Comparison of ENCODE assay signal across 8 mouse cellular contexts in genomic region chr7:141467230-141468030, GRCm38 (mm10). TPM values are rescaled to one million over a fixed set of nuclear protein-coding genes. Genes with fewer than 3 reads are reported as not detected.
DNase-seq lines count a peak whose midpoint lies in the region; ATAC-seq and TF ChIP-seq lines count a peak whose summit lies in the region.

Cd151 (plus strand) TSS chr7:141467392.

- peak; percentile 83 to 84 for DNase-seq in B cell, adult 2 months
- peak; percentile 95 for DNase-seq in adrenal gland, postnatal 14 days
- peak; percentile 91 for DNase-seq in kidney, postnatal 0 days (ENCODE audit: low spot score)
- DNase-seq in liver, embryonic 14.5 days (ENCODE audit: low read depth in 3 of 3, low spot score in 3 of 3): peak; percentile 76 to 82 (median 77)
- peak; percentile 91 for DNase-seq in neural tube, embryonic 10.5 days (ENCODE audit: extremely low spot score, low spot score)
- peak; percentile 85 for DNase-seq in testis, postnatal 14 days (ENCODE audit: low spot score)

- H3K36me3 ChIP-seq in heart, embryonic 13.5 days: peaks cover 34% of the 10 kb centered on the region
- peaks cover 23% of the 10 kb centered on the region for H3K36me3 ChIP-seq in kidney, postnatal 0 days (ENCODE audit: insufficient read depth, low read length)
- H3K36me3 ChIP-seq in liver, embryonic 14.5 days (replicated peaks; ENCODE audit: control insufficient read depth, insufficient read depth, low read depth): peaks cover 4% of the 10 kb centered on the region

- under 1% methylated on average over 52 of the region's 52 CpGs for WGBS in heart, embryonic 13.5 days
- under 1% methylated on average over 52 of the region's 52 CpGs for WGBS in kidney, postnatal 0 days
- under 1% methylated on average over 52 of the region's 52 CpGs for WGBS in liver, embryonic 14.5 days (ENCODE audit: insufficient replicate concordance)

- no peaks in the 10 kb centered on the region for H3K9me3 ChIP-seq in heart, embryonic 13.5 days
- no peaks in the 10 kb centered on the region for H3K9me3 ChIP-seq in kidney, postnatal 0 days (replicated peaks; ENCODE audit: low read length)
- no peaks in the 10 kb centered on the region for H3K9me3 ChIP-seq in liver, embryonic 14.5 days (ENCODE audit: control insufficient read depth, low read length)

- no peak for TF ChIP-seq EP300 in liver, embryonic 14.5 days (IDR thresholded peaks at IDR 0.05; ENCODE audit: low read depth)

- peak; percentile 87 for TF ChIP-seq POLR2A in embryonic fibroblast, embryonic 13.5 days (IDR thresholded peaks at IDR 0.05; ENCODE audit: low read depth, low read length)

- peak within 1 kb of the TSS; percentile 94 for H3K9ac ChIP-seq in heart, embryonic 13.5 days
- peak within 1 kb of the TSS; percentile 80 for H3K9ac ChIP-seq in kidney, postnatal 0 days (ENCODE audit: low read depth, low read length)
- peak within 1 kb of the TSS; percentile 69 for H3K9ac ChIP-seq in liver, embryonic 14.5 days (replicated peaks)

- H3K27ac ChIP-seq in embryonic fibroblast, embryonic 13.5 days (ENCODE audit: insufficient read depth, low read length): peak within 1 kb of the TSS; percentile 93
- peak within 1 kb of the TSS; percentile 94 for H3K27ac ChIP-seq in heart, embryonic 13.5 days (replicated peaks)
- peak within 1 kb of the TSS; percentile 96 for H3K27ac ChIP-seq in kidney, postnatal 0 days
- H3K27ac ChIP-seq in liver, embryonic 14.5 days: peak within 1 kb of the TSS; percentile 49

- TF ChIP-seq CTCF in embryonic fibroblast, embryonic 13.5 days (IDR thresholded peaks at IDR 0.05; ENCODE audit: borderline replicate concordance, insufficient read depth, low read length): no peak
- no peak for TF ChIP-seq CTCF in kidney, postnatal 0 days (IDR thresholded peaks at IDR 0.05; ENCODE audit: low read depth)
- no peak for TF ChIP-seq CTCF in liver, embryonic 14.5 days (IDR thresholded peaks at IDR 0.05; ENCODE audit: low read depth)

- ATAC-seq in heart, embryonic 13.5 days (ENCODE audit: extremely low read depth, insufficient number of reproducible peaks, low FRiP score, low TSS enrichment): peak; percentile 71
- ATAC-seq in kidney, postnatal 0 days (replicated peaks; ENCODE audit: low FRiP score, low read depth): peak; percentile 75
- peak; percentile 89 for ATAC-seq in liver, embryonic 14.5 days (ENCODE audit: insufficient read depth)

- H3K4me1 ChIP-seq in embryonic fibroblast, embryonic 13.5 days (ENCODE audit: control insufficient read depth, insufficient read depth, low read length): peaks cover 9% of the 10 kb centered on the region; the same call in 1 of the 2 replicates
- peaks cover 68% of the 10 kb centered on the region for H3K4me1 ChIP-seq in heart, embryonic 13.5 days
- H3K4me1 ChIP-seq in kidney, postnatal 0 days (replicated peaks; ENCODE audit: insufficient read depth, low read length): peaks cover 55% of the 10 kb centered on the region
- peaks cover 17 to 24% of the 10 kb centered on the region in 2 experiments for H3K4me1 ChIP-seq in liver, embryonic 14.5 days (replicated peaks; ENCODE audit: control insufficient read depth in 2 of 2, insufficient read depth in 2 of 2, low read length in 1 of 2)

- H3K4me2 ChIP-seq in heart, embryonic 13.5 days: peak within 1 kb of the TSS; percentile 84
- H3K4me2 ChIP-seq in kidney, postnatal 0 days (ENCODE audit: low read length): peak within 1 kb of the TSS; percentile 85
- H3K4me2 ChIP-seq in liver, embryonic 14.5 days (ENCODE audit: low read depth): peak within 1 kb of the TSS; percentile 79

- peaks cover 37% of the 10 kb centered on the region for H3K27me3 ChIP-seq in heart, embryonic 13.5 days (replicated peaks)
- no peaks in the 10 kb centered on the region for H3K27me3 ChIP-seq in kidney, postnatal 0 days (ENCODE audit: insufficient read depth, low read length)
- H3K27me3 ChIP-seq in liver, embryonic 14.5 days (ENCODE audit: control insufficient read depth, insufficient read depth, low read length): peaks cover 40% of the 10 kb centered on the region

- H3K4me3 ChIP-seq in embryonic fibroblast, embryonic 13.5 days (ENCODE audit: insufficient read depth, low read length): peak within 1 kb of the TSS; percentile 98
- peak within 1 kb of the TSS; percentile 82 for H3K4me3 ChIP-seq in heart, embryonic 13.5 days
- peak within 1 kb of the TSS; percentile 66 for H3K4me3 ChIP-seq in kidney, postnatal 0 days (replicated peaks; ENCODE audit: low read depth, low read length)
- peak within 1 kb of the TSS; percentile 70 to 92 for H3K4me3 ChIP-seq in liver, embryonic 14.5 days (ENCODE audit: insufficient read depth in 1 of 2, low read depth in 2 of 2, low read length in 2 of 2)

RNA-seq across cellular contexts. Expression of gene Cd151, which starts in this region (rescaled TPM):
- total RNA-seq in adrenal gland, postnatal 14 days (2021): 199 and 204 TPM in 2 replicates
- 58.4 and 94.0 TPM in 2 replicates for polyA plus RNA-seq in embryonic fibroblast, embryonic 13.5 days (2011; ENCODE audit: insufficient read length, low read depth, missing spikeins)
- polyA plus RNA-seq in heart, embryonic 13.5 days (2015; fragmentation: Nextera tagmentation; extraction: Ambion mirVana): 28.5 and 31.4 TPM in 2 replicates
- polyA plus RNA-seq in kidney, postnatal 0 days (2015; fragmentation: Nextera tagmentation; extraction: Ambion mirVana): 36.1 and 37.2 TPM in 2 replicates
- polyA plus RNA-seq in liver, embryonic 14.5 days (2012; rRNA removed): 20.0 and 22.0 TPM in 2 replicates
- 12.8 and 13.8 TPM in 2 replicates for polyA plus RNA-seq in liver, embryonic 14.5 days (2014; fragmentation: Nextera tagmentation; extraction: Ambion mirVana)

Comparison
In these comparisons a context has a peak if more than half of its experiments do, and no peak if none do; other contexts are left out.
1. Peak in every context shown above with its lines: DNase-seq, ATAC-seq, H3K4me3 ChIP-seq and H3K27ac ChIP-seq.